Comparison of ENCODE assay signal across 14 mouse cellular contexts in the genomic region with DNA sequence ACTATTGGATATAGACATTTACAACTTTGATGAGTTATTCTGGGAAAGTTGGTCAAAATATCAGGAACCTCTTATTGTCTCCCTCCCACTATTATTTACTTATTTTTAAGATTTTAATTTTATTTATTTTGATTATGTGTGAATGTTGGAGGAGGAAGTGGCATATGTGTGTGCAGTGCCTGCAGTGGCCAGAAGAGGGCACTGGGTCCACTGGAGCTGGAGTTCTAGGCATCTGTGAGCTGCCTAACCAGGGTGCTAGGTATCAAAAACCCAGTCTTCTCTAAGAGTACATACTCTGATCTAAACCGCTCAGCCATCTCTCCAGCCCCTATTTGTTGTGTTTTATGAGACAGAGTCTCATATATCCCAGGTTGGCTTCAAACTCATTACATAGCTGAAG. TPM values are rescaled to one million over a fixed set of nuclear protein-coding genes. Genes with fewer than 3 reads are reported as not detected.
A peak's percentile ranks its signal among the peaks of the same experiment; 100 is the strongest.
DNase-seq lines count a peak whose midpoint lies in the region; ATAC-seq and TF ChIP-seq lines count a peak whose summit lies in the region.
"Had no signal": no experiment of that assay in that cellular context is flagged by ENCODE, and none has a peak within 500 bp of the region (broad histone marks: within the 10 kb centered on the region; RNA-seq: fewer than 3 reads in every experiment).

No protein-coding gene starts in this region.

- no peaks in the 10 kb centered on the region for H3K9me3 ChIP-seq in lung, embryonic 14.5 days (ENCODE audit: low read depth, low read length)
- H3K9me3 ChIP-seq in MEL (replicated peaks; ENCODE audit: insufficient read depth, low read length) = no peaks in the 10 kb centered on the region
- no peaks in the 10 kb centered on the region for H3K9me3 ChIP-seq in liver, embryonic 14.5 days (ENCODE audit: control insufficient read depth, low read length)
- H3K9me3 ChIP-seq: forebrain, embryonic 13.5 days had no signal

- no peak for DNase-seq in cerebellum, adult 2 months
- DNase-seq in lung, embryonic 14.5 days = peak; percentile 21
- DNase-seq in lung, adult 18-20 months = no peak
- peak; percentile 69 for DNase-seq in MEL (ENCODE audit: low read depth, low spot score)
- no peak for DNase-seq in liver, embryonic 14.5 days (ENCODE audit: low read depth in 3 of 3, low spot score in 3 of 3)
- DNase-seq in gastrocnemius, postnatal 25 days = no peak
- DNase-seq in left cerebral cortex, postnatal 25 days (ENCODE audit: low spot score in 2 of 2) = no peak
- DNase-seq: adrenal gland, postnatal 36 days; layer of hippocampus, postnatal 36 days; right cerebral cortex, postnatal 25 days had no signal

- TF ChIP-seq CTCF in cerebellum, adult 2 months (IDR thresholded peaks at IDR 0.05; ENCODE audit: borderline replicate concordance, insufficient read depth, low read depth, low read length) = peak; percentile 35; the same call in 1 of the 2 replicates
- peak; percentile 44 for TF ChIP-seq CTCF in lung, embryonic 14.5 days (IDR thresholded peaks at IDR 0.05; ENCODE audit: low read depth)
- TF ChIP-seq CTCF in MEL (IDR thresholded peaks at IDR 0.05 in 2 of 3, conservative IDR thresholded peaks at IDR 0.05 in 1 of 3; ENCODE audit: control insufficient read depth in 1 of 3, insufficient read depth in 1 of 3, low read depth in 2 of 3, low read length in 3 of 3, poor library complexity in 1 of 3, severe bottlenecking in 1 of 3) = peak; percentile 64 to 82 (median 67)
- peak; percentile 79 for TF ChIP-seq CTCF in liver, embryonic 14.5 days (IDR thresholded peaks at IDR 0.05; ENCODE audit: low read depth)

- intact Hi-C loops in left cerebral cortex, postnatal 25 days (cut with DNase I) = no loop called here

- no peak overlapping the region for H3K9ac ChIP-seq in lung, embryonic 14.5 days
- no peak overlapping the region for H3K9ac ChIP-seq in MEL (ENCODE audit: control insufficient read depth, low read depth, low read length, poor library complexity, severe bottlenecking)
- no peak overlapping the region for H3K9ac ChIP-seq in liver, embryonic 14.5 days (replicated peaks)
- H3K9ac ChIP-seq: forebrain, embryonic 13.5 days had no signal

- no peak overlapping the region for H3K4me2 ChIP-seq in lung, embryonic 14.5 days
- no peak overlapping the region for H3K4me2 ChIP-seq in liver, embryonic 14.5 days (ENCODE audit: low read depth)
- H3K4me2 ChIP-seq: forebrain, embryonic 13.5 days had no signal

- no peak for ATAC-seq in cerebellum, adult (ENCODE audit: insufficient number of reproducible peaks, low FRiP score, low TSS enrichment)
- ATAC-seq in lung, embryonic 14.5 days (ENCODE audit: insufficient read depth) = no peak
- ATAC-seq in liver, embryonic 14.5 days (ENCODE audit: insufficient read depth) = no peak
- ATAC-seq: forebrain, embryonic 13.5 days had no signal

- no peaks in the 10 kb centered on the region; the same call in 1 of the 2 replicates for H3K79me2 ChIP-seq in MEL (ENCODE audit: control insufficient read depth, insufficient read depth, low read length, poor library complexity)

- TF ChIP-seq RAD21 in MEL (IDR thresholded peaks at IDR 0.05; ENCODE audit: low read depth, low read length) = peak; percentile 42

- WGBS in cerebellum, adult 2 months = 100% methylated on average over 1 of the region's 1 CpGs
- WGBS in lung, embryonic 14.5 days = 93% methylated on average over 1 of the region's 1 CpGs
- WGBS in liver, embryonic 14.5 days (ENCODE audit: insufficient replicate concordance) = 82% methylated on average over 1 of the region's 1 CpGs

- TF ChIP-seq POLR2A in cerebellum, adult 2 months (IDR thresholded peaks at IDR 0.05; ENCODE audit: borderline replicate concordance, insufficient read depth, low read length) = no peak
- no peak for TF ChIP-seq POLR2A in MEL (IDR thresholded peaks at IDR 0.05; ENCODE audit: control insufficient read depth in 1 of 2, insufficient read depth in 1 of 2, low read depth in 1 of 2, low read length in 2 of 2, poor library complexity in 1 of 2)

- H3K36me3 ChIP-seq in lung, embryonic 14.5 days (ENCODE audit: insufficient read depth) = no peaks in the 10 kb centered on the region
- no peaks in the 10 kb centered on the region; a peak in 1 of 4 replicates for H3K36me3 ChIP-seq in MEL (ENCODE audit: control insufficient read depth in 1 of 2, insufficient read depth in 2 of 2, low read length in 2 of 2)
- no peaks in the 10 kb centered on the region for H3K36me3 ChIP-seq in liver, embryonic 14.5 days (replicated peaks; ENCODE audit: control insufficient read depth, insufficient read depth, low read depth)

- no peak overlapping the region for H3K27ac ChIP-seq in cerebellum, adult 2 months (ENCODE audit: insufficient read depth, low read length)
- no peak overlapping the region for H3K27ac ChIP-seq in lung, embryonic 14.5 days (ENCODE audit: low read depth)
- no peak overlapping the region for H3K27ac ChIP-seq in MEL (ENCODE audit: control insufficient read depth, low read depth, low read length)
- no peak overlapping the region for H3K27ac ChIP-seq in liver, embryonic 14.5 days
- H3K27ac ChIP-seq: forebrain, embryonic 13.5 days had no signal

- no peak for TF ChIP-seq EP300 in MEL (IDR thresholded peaks at IDR 0.05; ENCODE audit: low read depth in 1 of 2, low read length in 2 of 2)
- TF ChIP-seq EP300 in liver, embryonic 14.5 days (IDR thresholded peaks at IDR 0.05; ENCODE audit: low read depth) = no peak

- H3K4me3 ChIP-seq in cerebellum, adult 2 months (replicated peaks; ENCODE audit: insufficient read depth, low read depth, low read length) = no peak overlapping the region
- H3K4me3 ChIP-seq in lung, embryonic 14.5 days (ENCODE audit: low read depth, low read length) = no peak overlapping the region
- no peak overlapping the region for H3K4me3 ChIP-seq in MEL (ENCODE audit: control insufficient read depth in 1 of 2, insufficient read depth in 1 of 2, low read depth in 2 of 2, low read length in 2 of 2)
- no peak overlapping the region for H3K4me3 ChIP-seq in liver, embryonic 14.5 days (ENCODE audit: insufficient read depth in 1 of 2, low read depth in 2 of 2, low read length in 2 of 2)
- H3K4me3 ChIP-seq: forebrain, embryonic 13.5 days had no signal

- H3K4me1 ChIP-seq in cerebellum, adult 2 months (ENCODE audit: control insufficient read depth, insufficient read depth, low read length) = no peaks in the 10 kb centered on the region
- H3K4me1 ChIP-seq in lung, embryonic 14.5 days (ENCODE audit: insufficient read depth) = peaks cover 7% of the 10 kb centered on the region; the same call in 1 of the 2 replicates
- H3K4me1 ChIP-seq in MEL (ENCODE audit: control insufficient read depth in 1 of 2, insufficient read depth in 2 of 2, low read length in 2 of 2) = no peaks in the 10 kb centered on the region
- H3K4me1 ChIP-seq in liver, embryonic 14.5 days (replicated peaks; ENCODE audit: control insufficient read depth in 2 of 2, insufficient read depth in 2 of 2, low read length in 1 of 2) = peaks cover 2 to 6% of the 10 kb centered on the region in 2 experiments; a peak in 3 of 4 replicates

- no peaks in the 10 kb centered on the region for H3K27me3 ChIP-seq in cerebellum, adult 2 months (ENCODE audit: control insufficient read depth, insufficient read depth, low read length)
- no peaks in the 10 kb centered on the region for H3K27me3 ChIP-seq in lung, embryonic 14.5 days (ENCODE audit: insufficient read depth, low read length)
- no peaks in the 10 kb centered on the region; a peak in 1 of 4 replicates for H3K27me3 ChIP-seq in MEL (ENCODE audit: control insufficient read depth in 1 of 2, insufficient read depth in 2 of 2, low read length in 2 of 2)
- no peaks in the 10 kb centered on the region; the same call in 1 of the 2 replicates for H3K27me3 ChIP-seq in liver, embryonic 14.5 days (ENCODE audit: control insufficient read depth, insufficient read depth, low read length)

RNA-seq across cellular contexts. Expression of a gene that starts 3.1 kb away (rescaled TPM):
- polyA plus RNA-seq in cerebellum, adult 2 months (2012; rRNA removed) = 32.4 and 34.4 TPM in 2 replicates
- 11.9 and 13.0 TPM in 2 replicates for polyA plus RNA-seq in lung, embryonic 14.5 days (2014; fragmentation: Nextera tagmentation; extraction: Ambion mirVana)
- total RNA-seq in MEL (2012; rRNA removed) = 10.1 and 11.5 TPM in 2 replicates
- 10 to 100 TPM in 1 of 2 experiments, not detected in 1; 13.5 TPM for polyA plus RNA-seq in MEL (2012; ENCODE audit: insufficient read depth in 1 of 2, insufficient read length in 2 of 2, low read depth in 1 of 2, low replicate concordance in 2 of 2, missing spikeins in 1 of 2)
- polyA plus RNA-seq in liver, embryonic 14.5 days (2012; rRNA removed) = 4.0 and 4.5 TPM in 2 replicates
- polyA plus RNA-seq in liver, embryonic 14.5 days (2014; fragmentation: Nextera tagmentation; extraction: Ambion mirVana) = 3.8 and 4.5 TPM in 2 replicates
- total RNA-seq in gastrocnemius, postnatal 25 days (2021) = 1 to 10 TPM; 8.3 to 9.6 TPM
- total RNA-seq in left cerebral cortex, postnatal 25 days (2021) = 10 to 100 TPM; 22.2 to 25.4 TPM

RNA-seq across cellular contexts. Expression of a gene that starts 15.7 kb away (rescaled TPM):
- polyA plus RNA-seq in cerebellum, adult 2 months (2012; rRNA removed) = 0.71 and 1.0 TPM in 2 replicates
- 1.7 and 2.2 TPM in 2 replicates for polyA plus RNA-seq in lung, embryonic 14.5 days (2014; fragmentation: Nextera tagmentation; extraction: Ambion mirVana)
- 136 and 149 TPM in 2 replicates for total RNA-seq in MEL (2012; rRNA removed)
- 100 to 1,000 TPM in 1 of 2 experiments, not detected in 1; 133 TPM for polyA plus RNA-seq in MEL (2012; ENCODE audit: insufficient read depth in 1 of 2, insufficient read length in 2 of 2, low read depth in 1 of 2, low replicate concordance in 2 of 2, missing spikeins in 1 of 2)
- polyA plus RNA-seq in liver, embryonic 14.5 days (2012; rRNA removed) = 1.2 and 1.7 TPM in 2 replicates
- polyA plus RNA-seq in liver, embryonic 14.5 days (2014; fragmentation: Nextera tagmentation; extraction: Ambion mirVana) = 0.37 TPM in 2 replicates
- 1 to 10 TPM; 1.3 to 2.1 TPM for total RNA-seq in gastrocnemius, postnatal 25 days (2021)
- total RNA-seq in left cerebral cortex, postnatal 25 days (2021) = 1 to 10 TPM in 1 of 2 experiments, under 1 TPM in 1; 0.69 to 1.3 TPM

RNA-seq across cellular contexts. Expression of a gene that starts 18.0 kb away (rescaled TPM):
- polyA plus RNA-seq in cerebellum, adult 2 months (2012; rRNA removed) = 64.5 and 66.4 TPM in 2 replicates
- polyA plus RNA-seq in lung, embryonic 14.5 days (2014; fragmentation: Nextera tagmentation; extraction: Ambion mirVana) = 73.2 and 74.4 TPM in 2 replicates
- 54.2 and 55.8 TPM in 2 replicates for total RNA-seq in MEL (2012; rRNA removed)
- 100 to 1,000 TPM in 1 of 2 experiments, 10 to 100 TPM in 1; 55.7 to 521 TPM for polyA plus RNA-seq in MEL (2012; ENCODE audit: insufficient read depth in 1 of 2, insufficient read length in 2 of 2, low read depth in 1 of 2, low replicate concordance in 2 of 2, missing spikeins in 1 of 2)
- polyA plus RNA-seq in liver, embryonic 14.5 days (2012; rRNA removed) = 14.2 and 18.9 TPM in 2 replicates
- polyA plus RNA-seq in liver, embryonic 14.5 days (2014; fragmentation: Nextera tagmentation; extraction: Ambion mirVana) = 19.4 and 20.9 TPM in 2 replicates
- 10 to 100 TPM; 18.3 to 20.7 TPM for total RNA-seq in gastrocnemius, postnatal 25 days (2021)
- 10 to 100 TPM; 57.0 to 65.0 TPM for total RNA-seq in left cerebral cortex, postnatal 25 days (2021)

RNA-seq across cellular contexts. Expression of a gene that starts 37.2 kb away (rescaled TPM):
- not detected in 2 replicates for polyA plus RNA-seq in cerebellum, adult 2 months (2012; rRNA removed)
- not detected in 2 replicates for polyA plus RNA-seq in lung, embryonic 14.5 days (2014; fragmentation: Nextera tagmentation; extraction: Ambion mirVana)
- total RNA-seq in MEL (2012; rRNA removed) = not detected in 2 replicates
- polyA plus RNA-seq in MEL (2012; ENCODE audit: insufficient read depth in 1 of 2, insufficient read length in 2 of 2, low read depth in 1 of 2, low replicate concordance in 2 of 2, missing spikeins in 1 of 2) = not detected
- polyA plus RNA-seq in liver, embryonic 14.5 days (2012; rRNA removed) = not detected in 2 replicates
- polyA plus RNA-seq in liver, embryonic 14.5 days (2014; fragmentation: Nextera tagmentation; extraction: Ambion mirVana) = not detected in 2 replicates
- not detected for total RNA-seq in gastrocnemius, postnatal 25 days (2021)
- total RNA-seq in left cerebral cortex, postnatal 25 days (2021) = not detected
- total RNA-seq: adrenal gland, postnatal 36 days; common myeloid progenitor, adult 5-6 weeks; layer of hippocampus, postnatal 36 days had no signal
- polyA plus RNA-seq: C2C12; forebrain, embryonic 13.5 days had no signal

RNA-seq across cellular contexts. Expression of a gene that starts 44.5 kb away (rescaled TPM):
- polyA plus RNA-seq in cerebellum, adult 2 months (2012; rRNA removed) = 20.2 and 25.1 TPM in 2 replicates
- 2.7 TPM in 2 replicates for polyA plus RNA-seq in lung, embryonic 14.5 days (2014; fragmentation: Nextera tagmentation; extraction: Ambion mirVana)
- total RNA-seq in MEL (2012; rRNA removed) = 0.08 and 0.39 TPM in 2 replicates
- under 1 TPM in 1 of 2 experiments, not detected in 1; 0.14 TPM for polyA plus RNA-seq in MEL (2012; ENCODE audit: insufficient read depth in 1 of 2, insufficient read length in 2 of 2, low read depth in 1 of 2, low replicate concordance in 2 of 2, missing spikeins in 1 of 2)
- 0.10 and 0.18 TPM in 2 replicates for polyA plus RNA-seq in liver, embryonic 14.5 days (2012; rRNA removed)
- not detected in 2 replicates for polyA plus RNA-seq in liver, embryonic 14.5 days (2014; fragmentation: Nextera tagmentation; extraction: Ambion mirVana)
- under 1 TPM; 0.18 to 0.38 TPM for total RNA-seq in gastrocnemius, postnatal 25 days (2021)
- 100 to 1,000 TPM; 352 to 354 TPM for total RNA-seq in left cerebral cortex, postnatal 25 days (2021)

Comparison
In these comparisons a context has a peak if more than half of its experiments do, and no peak if none do; other contexts are left out.
1. DNase-seq: peak in lung, embryonic 14.5 days (single experiment) and MEL (single experiment); none in cerebellum, adult 2 months (0 of 2), lung, adult 18-20 months (0 of 2), liver, embryonic 14.5 days (0 of 3), gastrocnemius, postnatal 25 days (single experiment) and left cerebral cortex, postnatal 25 days (0 of 2).
2. Peak in every context shown above with its lines, with median percentiles within 50 percentile points of each other: CTCF ChIP-seq.